Mouse (Mus musculus) brain, embryonic 14.5 days (tissue): Measurements from ENCODE around the gene Rnase4.

ENCODE experiments used
- CTCF ChIP-seq: fragments of 200-500 bp; IDR thresholded peaks from 2 replicates; pipeline ENCODE4 v1.5.1; 2012; ENCODE audit warnings: inconsistent platforms, mild to moderate bottlenecking, moderate library complexity, borderline replicate concordance; ENCODE audit not compliant: insufficient read depth, insufficient read length; ENCODE audit errors: extremely low read depth
- POLR2A ChIP-seq: fragments of 200-500 bp; IDR thresholded peaks from 2 replicates; pipeline ENCODE4 v1.6.1; 2012; ENCODE audit warnings: mild to moderate bottlenecking, inconsistent platforms, borderline replicate concordance; ENCODE audit not compliant: poor library complexity, insufficient read depth, insufficient read length, severe bottlenecking; ENCODE audit errors: extremely low read depth

GRCm38 (mm10) chr14:51111966-51112365 lies 21.1 kb downstream of the Rnase4 start:
- TF ChIP-seq POLR2A (no peak), CTCF (no peak)
